Mouse (Mus musculus) myocyte (in vitro differentiated cells): ENCODE measurements around the gene Pcsk2. TPM values are rescaled to one million over a fixed set of nuclear protein-coding genes. Genes with fewer than 3 reads are reported as not detected.

ENCODE experiments used
- H3K27me3 ChIP-seq: one replicate; pipeline ENCODE4 v1.6.1; 2011; ENCODE audit not compliant: control insufficient read depth, insufficient read depth, insufficient read length
- H3K36me3 ChIP-seq: one replicate; pipeline ENCODE4 v1.6.1; 2011; ENCODE audit not compliant: control insufficient read depth, insufficient read depth
- H3K4me2 ChIP-seq: one replicate; pipeline ENCODE4 v1.6.1; 2011; ENCODE audit warnings: low read depth, control low read depth
- H3K4me3 ChIP-seq: one replicate; pipeline ENCODE4 v1.5.1; 2011; ENCODE audit warnings: mild to moderate bottlenecking, control low read depth, moderate library complexity
- H3K79me2 ChIP-seq: one replicate; pipeline ENCODE4 v1.6.1; 2011; ENCODE audit not compliant: control insufficient read depth, insufficient read depth
- H3ac ChIP-seq: one replicate; pipeline ENCODE4 v1.6.1; 2011; ENCODE audit not compliant: control insufficient read depth, insufficient read length
- CEBPB ChIP-seq: IDR thresholded peaks from 2 replicates; pipeline ENCODE4 v1.6.1; 2011; ENCODE audit warnings: mild to moderate bottlenecking, moderate library complexity; ENCODE audit not compliant: poor library complexity, insufficient read depth, severe bottlenecking
- E2F4 ChIP-seq: IDR thresholded peaks from one replicate; pipeline ENCODE4 v1.6.1; 2011; ENCODE audit warnings: mild to moderate bottlenecking, control low read depth, moderate library complexity; ENCODE audit not compliant: insufficient read depth
- MAX ChIP-seq: IDR thresholded peaks from one replicate; pipeline ENCODE4 v1.6.1; 2011; ENCODE audit warnings: low read depth, mild to moderate bottlenecking, control low read depth
- MYOD1 ChIP-seq, 3 experiments: IDR thresholded peaks; one replicate each; pipeline ENCODE4 v1.6.1; 2011; ENCODE audit warnings: control low read depth in 2 of 3, low read depth in 2 of 3, mild to moderate bottlenecking in 2 of 3, moderate library complexity in 1 of 3; ENCODE audit not compliant: insufficient read length in 2 of 3, control insufficient read depth in 1 of 3
- MYOG ChIP-seq, 3 experiments: IDR thresholded peaks; one replicate each; pipeline ENCODE4 v1.6.1; 2011; ENCODE audit warnings: control low read depth in 2 of 3, low read depth in 2 of 3, mild to moderate bottlenecking in 2 of 3; ENCODE audit not compliant: insufficient read length in 2 of 3, control insufficient read depth in 1 of 3, insufficient read depth in 1 of 3
- POLR2A ChIP-seq: IDR thresholded peaks from one replicate; pipeline ENCODE4 v1.6.1; 2011; ENCODE audit warnings: low read depth, mild to moderate bottlenecking, control low read depth, moderate library complexity; ENCODE audit not compliant: insufficient read length
- POLR2AphosphoS2 ChIP-seq: IDR thresholded peaks from one replicate; pipeline ENCODE4 v1.6.1; 2011; ENCODE audit warnings: low read depth, control low read depth; ENCODE audit not compliant: insufficient read length
- REST ChIP-seq: IDR thresholded peaks from one replicate; pipeline ENCODE4 v1.6.1; 2011; ENCODE audit warnings: mild to moderate bottlenecking, control low read depth, moderate library complexity; ENCODE audit not compliant: insufficient read depth, insufficient read length
- SRF ChIP-seq: IDR thresholded peaks from one replicate; pipeline ENCODE4 v1.6.1; 2011; ENCODE audit warnings: low read depth; ENCODE audit not compliant: control insufficient read depth, insufficient read length
- TCF12 ChIP-seq: IDR thresholded peaks from one replicate; pipeline ENCODE4 v1.6.1; 2011; ENCODE audit warnings: mild to moderate bottlenecking, control low read depth; ENCODE audit not compliant: poor library complexity, insufficient read depth, severe bottlenecking
- TCF3 ChIP-seq: IDR thresholded peaks from one replicate; pipeline ENCODE4 v1.6.1; 2011; ENCODE audit warnings: low read depth, control low read depth; ENCODE audit not compliant: insufficient read length
- USF1 ChIP-seq: IDR thresholded peaks from one replicate; pipeline ENCODE4 v1.6.1; 2011; ENCODE audit warnings: low read depth, mild to moderate bottlenecking, control low read depth, moderate library complexity
- polyA plus RNA-seq: library from polyadenylated mRNA; unstranded; fragments of >200 nt; fragmentation: generic; extraction: Trizol; gene quantifications from one replicate; pipeline ENCODE4 v1.2.1, GENCODE M21; 2012; ENCODE audit warnings: missing spikeins

Gene Pcsk2
- polyA plus RNA-seq, 1 experiment = 0.01 TPM

GRCm38 (mm10) chr2:143801097-143801496 lies 255.1 kb downstream of the Pcsk2 start:
- Histone ChIP-seq H3K4me2 (no peak overlapping the region), H3K27me3 (no peaks in the 10 kb centered on the region), H3K36me3 (no peaks in the 10 kb centered on the region), H3K79me2 (no peaks in the 10 kb centered on the region), H3ac (no peak overlapping the region), H3K4me3 (no peak overlapping the region)
- TF ChIP-seq MYOG (IDR thresholded peaks at IDR 0.05; ENCODE audit: control insufficient read depth in 1 of 3, insufficient read depth in 1 of 3, insufficient read length in 2 of 3, low read depth in 2 of 3) = no peak
- no peak for TF ChIP-seq USF1
- no peak for TF ChIP-seq POLR2AphosphoS2
- TF ChIP-seq REST = no peak

GRCm38 (mm10) chr2:143806140-143806923 lies 260.4 kb downstream of the Pcsk2 start:
- TF ChIP-seq MAX (no peak), REST (no peak), POLR2AphosphoS2 (no peak), MYOG (IDR thresholded peaks at IDR 0.05; ENCODE audit: control insufficient read depth in 1 of 3, insufficient read depth in 1 of 3, insufficient read length in 2 of 3, low read depth in 2 of 3) (no peak), POLR2A (no peak), CEBPB (no peak)
- H3K79me2 ChIP-seq = no peaks in the 10 kb centered on the region
- no peak overlapping the region for H3K4me2 ChIP-seq
- H3K36me3 ChIP-seq = no peaks in the 10 kb centered on the region
- no peaks in the 10 kb centered on the region for H3K27me3 ChIP-seq
- H3ac ChIP-seq = no peak overlapping the region
- no peak overlapping the region for H3K4me3 ChIP-seq

GRCm38 (mm10) chr2:143806924-143807664 lies 261.1 kb downstream of the Pcsk2 start:
- TF ChIP-seq MYOD1 (IDR thresholded peaks at IDR 0.05; ENCODE audit: control insufficient read depth in 1 of 3, insufficient read length in 2 of 3, low read depth in 2 of 3) (no peak), TCF12 (no peak), E2F4 (no peak), POLR2AphosphoS2 (no peak), MYOG (IDR thresholded peaks at IDR 0.05; ENCODE audit: control insufficient read depth in 1 of 3, insufficient read depth in 1 of 3, insufficient read length in 2 of 3, low read depth in 2 of 3) (no peak)
- no peak overlapping the region for H3K4me3 ChIP-seq
- H3ac ChIP-seq = no peak overlapping the region
- no peaks in the 10 kb centered on the region for H3K79me2 ChIP-seq
- H3K4me2 ChIP-seq = no peak overlapping the region
- no peaks in the 10 kb centered on the region for H3K36me3 ChIP-seq
- H3K27me3 ChIP-seq = no peaks in the 10 kb centered on the region

- no peak for TF ChIP-seq SRF
- no peak for TF ChIP-seq REST
- TF ChIP-seq E2F4 = no peak
- TF ChIP-seq CEBPB = no peak
- TF ChIP-seq TCF3 = no peak
- no peak for TF ChIP-seq MYOD1 (IDR thresholded peaks at IDR 0.05; ENCODE audit: control insufficient read depth in 1 of 3, insufficient read length in 2 of 3, low read depth in 2 of 3)
- TF ChIP-seq MYOG (IDR thresholded peaks at IDR 0.05; ENCODE audit: control insufficient read depth in 1 of 3, insufficient read depth in 1 of 3, insufficient read length in 2 of 3, low read depth in 2 of 3) = no peak
- no peak for TF ChIP-seq MAX
- TF ChIP-seq POLR2A = no peak
- TF ChIP-seq TCF12 = no peak
- TF ChIP-seq POLR2AphosphoS2 = no peak
- no peak for TF ChIP-seq USF1
- Histone ChIP-seq H3K27me3 (peaks cover 5% of the 10 kb centered on the region), H3K4me3 (no peak overlapping the region), H3K36me3 (no peaks in the 10 kb centered on the region), H3ac (no peak overlapping the region), H3K79me2 (no peaks in the 10 kb centered on the region), H3K4me2 (no peak overlapping the region)
Observed at GRCm38 (mm10) chr2:143808789-143809188, 262.8 kb downstream of the Pcsk2 start.

GRCm38 (mm10) chr2:143812262-143812661 lies 266.3 kb downstream of the Pcsk2 start:
- H3K4me2 ChIP-seq = no peak overlapping the region
- H3K4me3 ChIP-seq = no peak overlapping the region
- no peak for TF ChIP-seq POLR2AphosphoS2
- TF ChIP-seq TCF3 = no peak
- no peaks in the 10 kb centered on the region for H3K79me2 ChIP-seq
- no peak overlapping the region for H3ac ChIP-seq
- no peaks in the 10 kb centered on the region for H3K36me3 ChIP-seq
- H3K27me3 ChIP-seq = peaks cover 5% of the 10 kb centered on the region
